Mouse (Mus musculus) lung, embryonic 14.5 days (tissue): ENCODE data around the gene Aarsd1. TPM values are rescaled to one million over a fixed set of nuclear protein-coding genes. Genes with fewer than 3 reads are reported as not detected.
A peak's percentile ranks its signal among the peaks of the same experiment; 100 is the strongest.
"Not testable (repeated sequence)": the region's sequence is repeated elsewhere in the genome, so short reads cannot be mapped to it uniquely, and the experiment has no call there.

Experiments used
- ATAC-seq: fragments of 200-750 bp; cut with Nextera tagmentation; 2 replicates; pipeline ENCODE4 v1.8.0; 2017; ENCODE audit warnings: mild to moderate bottlenecking, moderate TSS enrichment, moderate library complexity; ENCODE audit not compliant: insufficient read depth
- DNase-seq: peaks from one replicate; pipeline ENCODE4 v3.0.0-alpha.2; 2015
- H3K27ac ChIP-seq: fragments of 300-500 bp; sonication (generic); 2 replicates; pipeline ENCODE4 v1.5.1; 2014; ENCODE audit warnings: low read depth, mild to moderate bottlenecking, moderate library complexity
- H3K27me3 ChIP-seq: fragments of 300-500 bp; sonication (generic); 2 replicates; pipeline ENCODE4 v1.6.1; 2014; ENCODE audit warnings: low read length, control low read depth; ENCODE audit not compliant: insufficient read depth
- H3K36me3 ChIP-seq: fragments of 300-500 bp; sonication (generic); 2 replicates; pipeline ENCODE4 v1.6.1; 2014; ENCODE audit warnings: control low read depth; ENCODE audit not compliant: insufficient read depth
- H3K4me1 ChIP-seq: fragments of 300-500 bp; sonication (generic); 2 replicates; pipeline ENCODE4 v1.6.1; 2014; ENCODE audit warnings: antibody characterized with exemption, control low read depth; ENCODE audit not compliant: insufficient read depth
- H3K4me2 ChIP-seq: fragments of 300-500 bp; sonication (generic); 2 replicates; pipeline ENCODE4 v1.6.1; 2014; ENCODE audit warnings: mild to moderate bottlenecking
- H3K4me3 ChIP-seq: fragments of 300-500 bp; sonication (generic); 2 replicates; pipeline ENCODE4 v1.5.1; 2014; ENCODE audit warnings: low read depth, low read length
- H3K9ac ChIP-seq: fragments of 300-500 bp; sonication (generic); 2 replicates; pipeline ENCODE4 v1.6.1; 2014
- H3K9me3 ChIP-seq: fragments of 300-500 bp; sonication (generic); 2 replicates; pipeline ENCODE4 v1.6.1; 2016; ENCODE audit warnings: low read depth, low read length, control low read depth
- CTCF ChIP-seq: IDR thresholded peaks from 2 replicates; pipeline ENCODE4 v1.5.1; 2016; ENCODE audit warnings: antibody characterized with exemption, low read depth
- WGBS: fragments of 180-500 bp; shearing (Covaris S2); extraction: QIAGEN DNeasy Blood & Tissue Kit; methylation state at CpG from one replicate; pipeline ENCODE4 v1.1.7; 2014; 5-methylcytosine and 5-hydroxymethylcytosine counted together
- polyA plus RNA-seq: library from polyadenylated mRNA; unstranded; fragments of >200 nt; fragmentation: Nextera tagmentation; extraction: Ambion mirVana; gene quantifications from 2 replicates; pipeline ENCODE4 v1.2.1, GENCODE M21; 2014

The Aarsd1 gene
- polyA plus RNA-seq, 1 experiment from 2014 or later: 93.3 TPM

DNA sequence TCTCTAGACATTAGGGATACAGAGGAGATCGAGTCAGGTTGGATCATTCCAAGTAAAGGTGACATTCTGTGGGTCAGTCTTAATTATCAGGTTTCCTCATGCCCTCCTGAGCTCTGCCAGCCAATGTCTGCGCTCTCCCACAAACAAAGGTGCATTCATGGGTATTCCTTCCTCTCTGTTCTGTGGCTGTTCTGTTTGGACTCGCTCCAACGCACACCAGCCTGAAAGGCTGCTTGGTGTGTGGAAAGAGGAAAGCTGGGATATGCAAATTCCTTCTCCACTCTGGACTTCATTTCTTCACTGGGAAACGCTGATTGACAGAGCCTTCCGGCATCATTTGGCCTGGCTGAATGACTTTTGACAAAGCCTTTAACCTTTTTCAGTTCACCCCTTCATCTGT, 37.3 kb upstream of the Aarsd1 start:
- Histone ChIP-seq H3K27ac (no peak overlapping the region), H3K9ac (no peak overlapping the region)
- no peak for ATAC-seq

GRCm38 (mm10) chr11:101452093-101452774, 34.8 kb upstream of the Aarsd1 start:
- DNase-seq (no peak), ATAC-seq (no peak)
- Histone ChIP-seq H3K4me1 (0 out of 2 replicates have a peak, but pooled peaks cover 3% of the 10 kb centered on the region), H3K27ac (no peak overlapping the region), H3K4me2 (no peak overlapping the region), H3K4me3 (no peak overlapping the region), H3K9me3 (no peaks in the 10 kb centered on the region), H3K27me3 (no peaks in the 10 kb centered on the region), H3K36me3 (no peaks in the 10 kb centered on the region), H3K9ac (no peak overlapping the region)
- 60% methylated on average over 10 of the region's 10 CpGs for WGBS
- no peak for TF ChIP-seq CTCF

More for the DNA sequence above, 37.3 kb upstream of the Aarsd1 start:
- H3K9me3 ChIP-seq: no peaks in the 10 kb centered on the region
- no peak for TF ChIP-seq CTCF
- 0 out of 2 replicates have a peak, but pooled peaks cover 4% of the 10 kb centered on the region for H3K36me3 ChIP-seq
- H3K4me2 ChIP-seq: no peak overlapping the region
- 67% methylated on average over 6 of the region's 6 CpGs for WGBS
- peak; percentile 33 for DNase-seq
- H3K4me1 ChIP-seq: 0 out of 2 replicates have a peak, but pooled peaks cover 3% of the 10 kb centered on the region
- no peaks in the 10 kb centered on the region for H3K27me3 ChIP-seq
- H3K4me3 ChIP-seq: no peak overlapping the region

DNA sequence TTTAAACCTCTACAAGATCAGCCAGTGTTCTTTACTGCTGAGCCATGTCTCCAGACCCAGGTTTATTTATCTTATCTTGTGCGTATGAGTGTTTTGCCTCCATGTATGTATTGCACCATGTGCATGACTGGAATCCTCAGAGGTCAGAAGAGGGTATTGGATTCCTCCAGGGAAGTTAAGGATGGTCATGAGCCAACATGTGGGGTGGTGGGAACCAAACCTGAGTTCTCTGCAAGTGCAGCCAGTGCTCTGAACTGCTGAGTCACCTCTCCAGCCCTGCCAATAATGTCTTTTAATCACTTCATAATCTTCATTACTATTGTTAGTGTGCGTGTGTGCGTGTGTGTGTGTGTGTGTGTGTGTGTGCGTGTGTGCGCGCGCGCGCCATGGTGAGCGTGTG, 34.1 kb upstream of the Aarsd1 start:
- no peak for TF ChIP-seq CTCF
- no peak overlapping the region for H3K9ac ChIP-seq
- H3K9me3 ChIP-seq: no peaks in the 10 kb centered on the region
- H3K36me3 ChIP-seq: no peaks in the 10 kb centered on the region
- no peak for ATAC-seq
- H3K4me1 ChIP-seq: 0 out of 2 replicates have a peak, but pooled peaks cover 3% of the 10 kb centered on the region
- no peak overlapping the region for H3K4me3 ChIP-seq
- no peak for DNase-seq
- WGBS: 87% methylated on average over 10 of the region's 10 CpGs
- no peaks in the 10 kb centered on the region for H3K27me3 ChIP-seq
- H3K27ac ChIP-seq: no peak overlapping the region
- H3K4me2 ChIP-seq: no peak overlapping the region

DNA sequence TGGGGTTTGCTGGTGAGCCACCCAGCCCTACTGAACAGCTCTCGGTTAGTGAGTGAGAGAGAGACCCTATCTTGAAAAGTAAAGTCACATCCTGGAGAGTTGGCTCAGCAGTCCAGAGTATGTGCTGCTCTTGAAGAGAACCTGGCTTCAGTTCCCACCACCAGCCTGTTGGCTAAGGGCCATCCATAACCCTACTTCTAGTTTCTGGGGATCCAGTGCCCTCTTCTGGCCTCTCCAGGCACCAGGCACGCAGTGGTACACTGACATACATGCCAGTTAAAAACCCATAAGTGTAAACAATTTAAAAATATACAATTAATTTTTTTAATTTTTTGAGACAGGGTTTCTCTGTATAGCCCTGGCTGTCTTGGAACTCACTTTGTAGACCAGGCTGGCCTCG, 33.0 kb upstream of the Aarsd1 start:
- H3K27me3 ChIP-seq: no peaks in the 10 kb centered on the region
- peak; percentile 33 for TF ChIP-seq CTCF
- DNase-seq (no peak), ATAC-seq (no peak)
- no peak overlapping the region for H3K27ac ChIP-seq
- 0 out of 2 replicates have a peak, but pooled peaks cover 3% of the 10 kb centered on the region for H3K4me1 ChIP-seq
- peaks cover 8% of the 10 kb centered on the region for H3K36me3 ChIP-seq
- WGBS: 67% methylated on average over 3 of the region's 3 CpGs
- H3K4me2 ChIP-seq: no peak overlapping the region
- H3K4me3 ChIP-seq: no peak overlapping the region
- no peak overlapping the region for H3K9ac ChIP-seq
- no peaks in the 10 kb centered on the region for H3K9me3 ChIP-seq

DNA sequence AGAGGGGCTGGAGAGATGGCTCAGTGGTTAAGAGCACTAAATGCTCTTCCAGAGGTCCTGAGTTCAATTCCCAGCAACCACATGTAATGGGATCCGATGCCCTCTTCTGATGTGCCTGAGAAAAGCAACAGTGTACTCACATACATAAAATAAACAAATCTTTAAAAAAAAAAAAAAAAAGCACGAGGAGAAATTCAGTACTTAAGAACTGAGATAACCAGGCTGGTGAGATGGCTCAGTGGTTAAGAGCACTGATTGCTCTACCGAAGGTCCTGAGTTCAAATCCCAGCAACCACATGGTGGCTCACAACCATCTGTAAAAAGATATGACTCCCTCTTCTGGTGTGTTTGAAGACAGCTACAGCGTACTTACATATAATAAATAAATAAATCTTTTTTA, 32.2 kb upstream of the Aarsd1 start:
- not testable (repeated sequence) for H3K4me1 ChIP-seq, H3K4me3 ChIP-seq, ATAC-seq, H3K27ac ChIP-seq, H3K27me3 ChIP-seq, H3K9me3 ChIP-seq, DNase-seq, H3K9ac ChIP-seq, H3K4me2 ChIP-seq
- H3K36me3 ChIP-seq: peaks cover 16% of the 10 kb centered on the region
- whole genome bisulfite sequencing: 71% methylated on average over 4 of the region's 4 CpGs

DNA sequence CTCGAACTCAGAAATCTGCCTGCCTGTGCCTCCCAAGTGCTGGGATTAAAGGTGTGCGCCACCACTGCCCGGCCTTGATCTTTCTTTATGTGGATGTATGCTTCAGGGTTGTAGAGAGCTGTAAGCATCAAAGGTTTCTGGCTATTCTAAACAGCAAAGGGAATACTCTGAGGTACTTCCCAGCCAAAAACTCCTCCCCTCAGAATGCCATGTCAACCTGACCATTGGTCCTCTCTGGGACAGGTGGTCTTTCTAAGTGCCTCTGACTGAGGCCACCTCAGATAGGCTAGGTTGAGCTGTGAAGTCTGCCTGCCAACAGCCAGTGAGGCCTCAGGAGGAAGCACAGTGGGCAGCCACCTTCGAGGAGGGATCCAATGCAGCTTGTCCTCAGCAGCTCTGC, 31.5 kb upstream of the Aarsd1 start:
- ATAC-seq (no peak), DNase-seq (no peak)
- H3K36me3 ChIP-seq: peaks cover 23% of the 10 kb centered on the region
- no peaks in the 10 kb centered on the region for H3K9me3 ChIP-seq
- peak overlapping the region; percentile 42 for H3K4me3 ChIP-seq
- H3K9ac ChIP-seq: no peak overlapping the region
- H3K4me1 ChIP-seq: no peaks in the 10 kb centered on the region
- TF ChIP-seq CTCF: no peak
- peak overlapping the region; percentile 59 for H3K4me2 ChIP-seq
- no peaks in the 10 kb centered on the region for H3K27me3 ChIP-seq
- H3K27ac ChIP-seq: no peak overlapping the region
- 75% methylated on average over 4 of the region's 4 CpGs for WGBS

DNA sequence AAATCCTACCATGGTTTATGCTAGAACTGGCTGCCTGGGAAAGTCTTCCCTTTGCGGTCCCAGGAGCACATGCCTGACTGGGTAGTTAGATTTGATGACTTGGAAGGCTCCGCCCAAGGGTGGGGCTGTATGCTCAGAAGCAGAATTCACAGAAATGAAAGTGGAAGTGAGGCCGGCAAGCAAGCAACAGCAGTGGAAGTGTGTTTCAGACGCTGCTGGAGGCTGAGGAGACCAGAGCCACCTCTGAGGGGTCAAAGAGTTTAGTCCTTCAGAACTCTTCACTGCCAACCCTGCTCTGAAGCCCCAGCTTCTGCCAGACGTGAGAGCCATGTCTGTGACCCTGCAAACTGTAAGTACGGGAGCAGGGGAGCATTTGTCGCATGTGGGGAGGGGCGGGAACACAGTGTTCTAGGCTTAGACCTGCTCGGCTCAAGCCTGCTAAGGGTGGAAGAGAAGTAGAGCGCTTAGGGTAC, 30.9 kb upstream of the Aarsd1 start, which contains the start of gene Ifi35:
Gene Ifi35, plus strand, starts transcription at position 134 of the 473 bp plus-strand sequence.
- Histone ChIP-seq H3K27ac (peak within 1 kb of the TSS; percentile 76), H3K4me3 (peak within 1 kb of the TSS; percentile 42), H3K4me2 (peak within 1 kb of the TSS; percentile 59), H3K9me3 (no peaks in the 10 kb centered on the region), H3K27me3 (no peaks in the 10 kb centered on the region), H3K36me3 (peaks cover 29% of the 10 kb centered on the region), H3K4me1 (no peaks in the 10 kb centered on the region), H3K9ac (peak within 1 kb of the TSS; percentile 52)
- DNase-seq (peak; percentile 88), ATAC-seq (peak; percentile 75)
- 17% methylated on average over 10 of the region's 10 CpGs for WGBS
- no peak for TF ChIP-seq CTCF
